Mouse (Mus musculus): Measurements from ENCODE around the gene Ppp1r2. TPM values are rescaled to one million over a fixed set of nuclear protein-coding genes. Genes with fewer than 3 reads are reported as not detected.
A peak's percentile ranks its signal among the peaks of the same experiment; 100 is the strongest.
"Not testable (repeated sequence)": the region's sequence is repeated elsewhere in the genome, so short reads cannot be mapped to it uniquely, and the experiment has no call there.

Ppp1r2 gene
- total RNA-seq (2014; rRNA removed; ENCODE audit: low replicate concordance) (83.5 and 87.1 TPM in 2 replicates), polyA plus RNA-seq (2015; fragmentation: Nextera tagmentation; extraction: Ambion mirVana) (114 and 125 TPM in 2 replicates)

- Histone ChIP-seq H3K4me1 (ENCODE audit: control insufficient read depth, insufficient read depth) (peaks cover 29% of the 10 kb centered on the region), H3K27ac (ENCODE audit: low read depth) (peak within 1 kb of the TSS; percentile 98), H3K36me3 (replicated peaks; ENCODE audit: control insufficient read depth, insufficient read depth, low read length) (no peaks in the 10 kb centered on the region), H3K4me2 (ENCODE audit: low read depth, low read length) (peak within 1 kb of the TSS; percentile 73), H3K9me3 (replicated peaks; ENCODE audit: control insufficient read depth, low read length) (no peaks in the 10 kb centered on the region), H3K27me3 (ENCODE audit: control insufficient read depth, insufficient read depth, low read length) (no peaks in the 10 kb centered on the region), H3K4me3 (ENCODE audit: low read depth, low read length) (peak within 1 kb of the TSS; percentile 99), H3K9ac (replicated peaks; ENCODE audit: low read depth, low read length) (peak within 1 kb of the TSS; percentile 100)
- ATAC-seq (ENCODE audit: insufficient read depth, low read depth) (peak; percentile 93), DNase-seq (ENCODE audit: low spot score) (peak; percentile 93)
- under 1% methylated on average over 69 of the region's 83 CpGs for WGBS
- no peak for TF ChIP-seq CTCF (IDR thresholded peaks at IDR 0.05; ENCODE audit: low read depth)
- TF ChIP-seq EP300 (IDR thresholded peaks at IDR 0.05; ENCODE audit: low read depth), result no peak; the same call in 1 of the 2 replicates
Measured at GRCm38 (mm10) chr16:31274674-31275460, at the start of gene Ppp1r2. Gene Ppp1r2, minus strand, starts transcription at chr16:31275277.

DNA sequence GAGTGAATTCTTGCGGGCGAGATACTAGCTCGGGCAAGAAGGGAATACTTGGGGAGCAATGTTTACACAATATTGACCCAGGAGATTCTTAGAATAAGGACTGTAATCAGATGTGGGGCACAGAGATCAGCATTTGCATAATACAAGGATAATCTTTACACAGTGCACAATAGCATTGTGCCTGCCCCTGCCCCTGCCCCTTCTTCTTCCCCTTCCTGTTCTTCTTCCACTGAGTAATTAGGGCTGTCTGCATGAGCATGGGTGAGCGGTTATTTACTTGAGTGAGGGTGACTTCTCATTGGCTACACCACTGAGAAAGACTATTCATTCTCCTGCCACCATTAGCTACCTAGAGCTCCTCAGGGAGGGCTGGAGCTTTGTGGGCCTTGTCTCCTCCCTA is 46.4 kb upstream of the Ppp1r2 start:
- Histone ChIP-seq H3K27me3 (ENCODE audit: control insufficient read depth, insufficient read depth, low read length) (no peaks in the 10 kb centered on the region), H3K9me3 (replicated peaks; ENCODE audit: control insufficient read depth, low read length) (no peaks in the 10 kb centered on the region), H3K4me2 (ENCODE audit: low read depth, low read length) (no peak overlapping the region), H3K4me3 (ENCODE audit: low read depth, low read length) (no peak overlapping the region), H3K4me1 (ENCODE audit: control insufficient read depth, insufficient read depth) (no peaks in the 10 kb centered on the region; the same call in 1 of the 2 replicates), H3K36me3 (replicated peaks; ENCODE audit: control insufficient read depth, insufficient read depth, low read length) (no peaks in the 10 kb centered on the region), H3K27ac (ENCODE audit: low read depth) (no peak overlapping the region), H3K9ac (replicated peaks; ENCODE audit: low read depth, low read length) (no peak overlapping the region)
- no peak for TF ChIP-seq CTCF (IDR thresholded peaks at IDR 0.05; ENCODE audit: low read depth)
- no peak for TF ChIP-seq EP300 (IDR thresholded peaks at IDR 0.05; ENCODE audit: low read depth)
- no peak for ATAC-seq (ENCODE audit: insufficient read depth, low read depth)
- WGBS, result 78% methylated on average over 4 of the region's 4 CpGs
- no peak for DNase-seq (ENCODE audit: low spot score)

GRCm38 (mm10) chr16:31320954-31321353 is 45.9 kb upstream of the Ppp1r2 start:
- WGBS, result 81% methylated on average over 7 of the region's 7 CpGs
- no peak for DNase-seq (ENCODE audit: low spot score)
- Histone ChIP-seq H3K9me3 (replicated peaks; ENCODE audit: control insufficient read depth, low read length) (no peaks in the 10 kb centered on the region), H3K27ac (ENCODE audit: low read depth) (no peak overlapping the region), H3K4me3 (ENCODE audit: low read depth, low read length) (no peak overlapping the region), H3K36me3 (replicated peaks; ENCODE audit: control insufficient read depth, insufficient read depth, low read length) (no peaks in the 10 kb centered on the region), H3K9ac (replicated peaks; ENCODE audit: low read depth, low read length) (no peak overlapping the region), H3K4me1 (ENCODE audit: control insufficient read depth, insufficient read depth) (no peaks in the 10 kb centered on the region; the same call in none of the 2 replicates), H3K27me3 (ENCODE audit: control insufficient read depth, insufficient read depth, low read length) (no peaks in the 10 kb centered on the region), H3K4me2 (ENCODE audit: low read depth, low read length) (no peak overlapping the region)
- no peak for ATAC-seq (ENCODE audit: insufficient read depth, low read depth)
- TF ChIP-seq EP300 (IDR thresholded peaks at IDR 0.05; ENCODE audit: low read depth) (no peak), CTCF (IDR thresholded peaks at IDR 0.05; ENCODE audit: low read depth) (no peak)

DNA sequence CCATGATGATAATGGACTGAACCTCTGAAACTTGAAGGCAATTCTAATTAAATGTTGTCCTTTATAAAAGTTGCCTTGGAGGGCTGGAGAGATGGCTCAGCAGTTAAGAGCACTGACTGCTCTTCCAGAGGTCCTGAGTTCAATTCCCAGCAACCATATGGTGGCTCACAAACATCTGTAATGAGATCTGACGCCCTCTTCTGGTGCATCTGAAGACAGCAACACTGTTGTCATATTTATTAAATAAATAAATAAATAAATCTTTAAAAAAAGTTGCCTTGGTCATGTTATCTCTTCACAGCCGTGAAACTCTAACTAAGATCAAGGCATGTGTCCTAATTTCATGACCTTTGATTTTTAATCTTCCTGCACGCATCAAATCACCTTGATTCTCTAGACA is 44.6 kb upstream of the Ppp1r2 start:
- H3K27ac ChIP-seq (ENCODE audit: low read depth), result peak overlapping the region; percentile 32

DNA sequence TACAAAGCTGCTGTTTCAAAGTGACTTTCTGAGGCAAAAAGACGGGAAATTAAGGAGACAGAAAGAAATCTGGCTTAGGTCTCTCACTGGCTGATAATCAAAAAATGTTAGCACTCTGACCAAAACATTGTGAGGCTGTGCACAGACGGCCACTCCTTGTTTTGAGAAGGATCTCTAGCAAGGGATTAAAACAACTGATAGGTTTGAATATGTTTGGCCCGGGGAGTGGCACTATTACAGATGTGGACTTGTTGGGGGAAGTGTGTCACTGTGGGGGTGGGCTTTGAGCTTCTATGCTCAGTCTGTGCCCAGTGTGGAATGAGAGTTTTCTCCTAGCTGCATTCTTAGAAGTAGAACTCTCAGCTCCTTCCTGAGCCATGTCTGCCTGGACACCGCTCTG is 44.2 kb upstream of the Ppp1r2 start:
- TF ChIP-seq EP300 (IDR thresholded peaks at IDR 0.05; ENCODE audit: low read depth) (no peak), CTCF (IDR thresholded peaks at IDR 0.05; ENCODE audit: low read depth) (no peak)
- H3K27me3 ChIP-seq (ENCODE audit: control insufficient read depth, insufficient read depth, low read length), result no peaks in the 10 kb centered on the region
- no peaks in the 10 kb centered on the region for H3K9me3 ChIP-seq (replicated peaks; ENCODE audit: control insufficient read depth, low read length)
- H3K27ac ChIP-seq (ENCODE audit: low read depth), result peak overlapping the region; percentile 32
- no peak overlapping the region for H3K9ac ChIP-seq (replicated peaks; ENCODE audit: low read depth, low read length)
- ATAC-seq (ENCODE audit: insufficient read depth, low read depth) (no peak), DNase-seq (ENCODE audit: low spot score) (no peak)
- no peak overlapping the region for H3K4me2 ChIP-seq (ENCODE audit: low read depth, low read length)
- H3K36me3 ChIP-seq (replicated peaks; ENCODE audit: control insufficient read depth, insufficient read depth, low read length), result no peaks in the 10 kb centered on the region
- H3K4me3 ChIP-seq (ENCODE audit: low read depth, low read length), result no peak overlapping the region
- WGBS, result 52% methylated on average over 4 of the region's 4 CpGs
- no peaks in the 10 kb centered on the region; the same call in none of the 2 replicates for H3K4me1 ChIP-seq (ENCODE audit: control insufficient read depth, insufficient read depth)

More for the DNA sequence above, 44.6 kb upstream of the Ppp1r2 start:
- H3K9ac ChIP-seq (replicated peaks; ENCODE audit: low read depth, low read length); H3K4me2 ChIP-seq (ENCODE audit: low read depth, low read length); H3K4me3 ChIP-seq (ENCODE audit: low read depth, low read length); H3K4me1 ChIP-seq (ENCODE audit: control insufficient read depth, insufficient read depth); DNase-seq (ENCODE audit: low spot score); H3K9me3 ChIP-seq (replicated peaks; ENCODE audit: control insufficient read depth, low read length); H3K27me3 ChIP-seq (ENCODE audit: control insufficient read depth, insufficient read depth, low read length); H3K36me3 ChIP-seq (replicated peaks; ENCODE audit: control insufficient read depth, insufficient read depth, low read length); ATAC-seq (ENCODE audit: insufficient read depth, low read depth): not testable (repeated sequence)
- 69% methylated on average over 3 of the region's 3 CpGs for whole genome bisulfite sequencing
